Mouse (Mus musculus): ENCODE results near the gene Padi1.

Gene Padi1

DNA sequence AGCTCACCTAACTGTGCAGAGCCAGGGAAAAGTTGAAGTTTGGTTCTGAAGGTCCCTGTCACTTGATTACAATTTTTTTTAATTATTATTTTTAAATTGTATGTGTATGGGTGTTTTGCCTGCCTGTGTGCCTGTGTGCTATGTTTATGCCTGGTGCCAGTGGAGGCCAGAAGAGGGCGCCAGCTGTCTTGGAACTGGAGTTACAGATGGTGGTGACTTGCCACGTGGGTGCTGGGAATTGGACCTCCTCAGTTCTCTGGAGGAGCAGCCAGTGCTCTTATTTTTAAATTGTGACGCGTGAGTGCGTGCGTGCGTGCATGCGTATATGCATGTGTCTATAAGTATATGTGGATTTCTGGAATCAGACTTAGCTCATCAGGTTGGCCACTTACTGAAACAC, 28.2 kb downstream of the Padi1 start:
- DNase-seq (ENCODE audit: extremely low spot score, low read depth, low spot score): no peak

DNA sequence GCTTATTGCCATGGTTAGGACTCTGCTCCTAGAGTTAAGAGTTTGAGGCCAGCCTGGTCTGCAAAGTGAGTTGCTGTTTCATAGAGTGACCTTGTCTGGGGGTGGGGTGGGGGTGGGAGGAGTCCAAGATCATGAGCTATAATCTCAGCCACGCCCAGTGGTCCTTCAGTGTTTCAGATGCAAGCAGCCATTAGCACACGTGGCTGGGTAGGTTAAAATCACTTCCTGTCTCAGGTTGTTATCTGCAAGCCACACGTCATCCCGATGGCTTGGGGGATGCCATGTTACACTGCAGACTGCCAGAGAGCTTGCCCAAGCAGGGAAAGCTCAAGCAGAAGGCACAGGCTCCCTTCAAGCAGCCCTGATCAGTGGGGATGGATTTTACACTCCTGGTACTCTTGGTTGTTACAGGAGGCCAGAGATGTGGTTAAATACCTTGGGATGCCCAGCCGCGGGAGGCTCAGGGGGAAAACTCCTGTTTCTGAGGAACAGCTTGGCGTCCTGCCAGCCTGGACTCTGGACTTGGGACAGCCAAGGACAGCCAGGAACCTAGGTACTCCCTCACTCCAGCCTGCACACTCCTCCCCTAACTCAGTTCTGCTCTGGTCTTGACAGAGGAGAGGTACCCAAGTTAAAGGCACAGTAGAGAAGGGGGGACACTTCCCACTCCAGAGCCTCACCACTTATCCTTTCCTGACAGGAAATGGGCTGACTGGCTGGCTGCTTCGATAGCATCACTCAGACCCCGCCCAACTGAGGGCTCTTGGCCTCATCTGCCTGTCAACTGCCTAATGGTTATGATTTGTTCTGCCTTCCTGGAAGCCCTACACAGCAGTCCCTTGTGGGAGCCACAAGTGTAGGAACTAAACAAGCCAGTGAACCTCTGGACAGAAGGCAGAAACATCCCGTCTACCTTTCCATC, 29.3 kb downstream of the Padi1 start:
- DNase-seq (ENCODE audit: extremely low spot score, low read depth, low spot score): no peak

DNA sequence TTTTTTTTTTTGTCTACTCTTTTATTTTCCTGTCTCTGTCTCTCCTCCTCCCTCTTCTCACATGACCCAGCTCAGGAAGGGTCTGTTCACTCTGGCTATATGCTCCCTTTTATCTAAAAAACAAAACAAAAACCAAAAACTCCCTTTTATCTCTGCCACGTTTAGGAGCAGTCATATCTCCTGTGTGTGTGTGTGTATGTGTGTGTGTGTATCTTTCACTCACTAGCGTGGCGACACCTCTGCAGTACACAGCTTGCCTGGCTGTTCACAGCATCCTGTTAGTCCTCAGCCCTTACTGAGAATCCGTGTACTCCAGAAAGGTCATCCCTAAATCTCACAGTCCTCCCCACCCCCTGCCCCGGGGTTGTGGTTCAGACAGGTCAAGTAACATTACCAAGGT, 30.1 kb downstream of the Padi1 start:
- no peak for DNase-seq (ENCODE audit: extremely low spot score, low read depth, low spot score)

DNA sequence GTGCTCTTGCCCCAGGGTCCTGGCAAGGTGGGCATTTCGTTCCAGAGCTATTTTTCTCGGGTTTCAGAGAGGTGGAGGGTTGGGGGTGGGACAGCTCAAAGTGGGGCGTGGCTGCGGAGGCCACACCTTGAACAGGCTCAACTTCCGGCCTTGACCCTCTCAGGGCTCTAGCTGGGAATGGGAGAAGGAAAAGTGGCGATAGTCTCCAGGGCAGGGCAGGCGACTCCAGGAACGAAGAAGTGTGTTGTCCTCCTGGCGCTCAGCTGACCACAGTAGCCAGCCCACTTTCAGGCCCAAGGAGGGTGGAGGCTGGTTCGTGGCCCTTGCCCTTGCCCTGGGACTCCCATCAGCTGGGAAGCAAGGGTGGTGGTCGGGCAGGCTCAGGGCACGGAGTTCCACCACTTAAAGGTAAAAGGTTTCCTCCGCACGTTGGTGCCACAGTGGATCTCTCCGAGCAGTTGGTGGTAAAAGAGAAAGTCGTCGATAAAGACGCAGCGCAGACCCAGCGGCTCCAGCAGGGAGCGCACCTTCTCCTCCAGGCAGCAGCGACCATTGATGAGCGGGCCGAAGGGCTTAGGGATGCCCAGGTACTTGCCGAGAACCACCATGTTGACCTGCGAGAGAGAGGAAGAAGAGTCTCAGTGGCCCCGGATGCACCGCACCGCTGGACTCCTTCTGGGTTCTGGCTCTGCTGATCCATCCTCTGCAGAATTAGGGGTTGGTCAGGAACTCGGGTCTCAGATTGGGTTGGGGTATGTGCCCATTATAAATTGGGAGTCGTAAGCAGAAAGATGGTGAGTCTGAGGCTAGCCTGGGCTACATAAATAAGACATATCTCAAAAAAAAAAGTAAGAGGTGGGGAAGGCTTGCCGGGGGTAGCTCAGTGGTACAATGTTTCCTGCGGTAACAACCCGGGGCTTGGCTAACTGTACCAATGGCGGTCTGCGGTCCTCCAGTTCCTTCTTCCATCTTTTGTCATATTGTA, 31.0 kb downstream of the Padi1 start:
- DNase-seq (ENCODE audit: extremely low spot score, low read depth, low spot score): peak; percentile 41

DNA sequence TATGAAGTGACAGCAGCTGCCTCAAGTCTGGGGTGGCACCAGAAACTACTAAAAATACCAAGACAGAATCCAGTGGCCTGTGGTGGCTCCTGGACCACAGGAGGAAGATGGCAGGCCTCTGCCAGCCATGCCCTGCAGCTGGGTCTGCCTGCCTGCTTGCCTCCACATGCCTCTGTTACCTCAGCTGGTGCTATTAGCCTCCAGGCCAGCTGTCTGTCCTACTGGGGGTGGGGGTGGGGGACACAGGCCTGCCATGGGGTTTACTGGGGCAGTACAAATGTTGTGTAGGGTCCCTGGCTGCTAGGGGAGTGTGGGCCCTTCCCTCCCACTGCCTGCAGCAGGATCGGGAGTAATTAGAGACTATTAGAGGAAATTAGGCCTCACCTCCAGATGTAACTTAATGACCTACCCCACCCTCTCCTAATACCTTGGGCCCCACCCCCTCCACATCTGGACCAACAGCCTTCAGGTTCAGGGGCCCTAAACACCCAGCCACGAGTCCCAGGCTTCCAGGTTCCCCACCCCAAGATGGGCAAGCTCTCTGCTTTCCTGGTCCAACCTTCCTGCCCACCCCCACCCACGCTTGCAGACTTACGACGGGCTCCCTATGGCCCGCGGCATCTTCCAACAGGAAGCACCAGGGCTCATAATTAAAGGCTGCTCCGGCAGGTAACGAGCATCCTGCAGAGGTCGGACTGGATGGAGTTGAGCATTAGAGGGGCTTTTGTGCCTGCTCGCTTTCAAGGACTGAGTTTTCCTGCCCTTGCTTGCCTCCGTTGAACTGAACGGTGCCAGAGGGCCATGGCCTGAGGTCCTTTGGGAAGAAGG, 32.0 kb downstream of the Padi1 start:
- peak; percentile 20 for DNase-seq (ENCODE audit: extremely low spot score, low read depth, low spot score)

DNA sequence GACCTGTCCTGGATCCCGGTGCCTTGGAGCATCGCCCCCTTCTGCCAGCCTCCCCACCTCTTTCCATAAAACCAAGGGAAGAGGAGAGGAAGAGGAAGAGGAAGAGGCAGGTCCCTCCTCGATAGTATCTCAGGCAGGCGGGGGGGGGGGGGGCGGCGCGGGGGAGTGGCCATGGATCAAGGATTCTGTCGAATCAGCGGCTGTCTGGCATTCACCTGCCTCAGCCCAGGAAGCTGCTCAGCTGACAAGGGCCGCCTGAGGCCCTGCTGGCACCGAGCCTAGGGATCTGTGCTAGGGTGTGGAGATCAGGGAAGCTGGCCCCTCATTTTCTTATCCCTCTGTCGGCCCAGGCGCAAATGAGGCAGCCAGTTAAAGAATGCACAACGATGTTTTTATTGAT, 33.0 kb downstream of the Padi1 start:
- DNase-seq (ENCODE audit: extremely low spot score, low read depth, low spot score): no peak

DNA sequence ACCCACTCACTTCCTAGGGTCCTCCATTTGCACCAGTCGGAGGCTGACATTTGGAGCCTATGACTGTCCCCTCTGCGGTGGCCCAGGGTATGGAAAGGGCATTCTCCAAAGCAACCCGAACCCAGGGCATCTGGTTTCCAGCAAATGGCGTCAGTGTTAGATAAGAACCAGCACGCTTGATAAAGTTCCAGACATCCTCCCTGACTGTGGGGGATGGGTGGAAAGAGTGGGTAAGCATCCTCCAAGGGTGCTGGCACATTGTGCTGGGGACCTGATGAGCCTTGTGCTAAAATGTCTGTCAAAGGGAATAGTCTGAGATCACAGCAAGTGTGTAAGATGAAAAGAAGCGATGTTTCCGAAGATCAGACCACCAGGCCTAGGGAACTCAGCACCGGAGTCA, 33.4 kb downstream of the Padi1 start:
- no peak for DNase-seq (ENCODE audit: extremely low spot score, low read depth, low spot score)

DNA sequence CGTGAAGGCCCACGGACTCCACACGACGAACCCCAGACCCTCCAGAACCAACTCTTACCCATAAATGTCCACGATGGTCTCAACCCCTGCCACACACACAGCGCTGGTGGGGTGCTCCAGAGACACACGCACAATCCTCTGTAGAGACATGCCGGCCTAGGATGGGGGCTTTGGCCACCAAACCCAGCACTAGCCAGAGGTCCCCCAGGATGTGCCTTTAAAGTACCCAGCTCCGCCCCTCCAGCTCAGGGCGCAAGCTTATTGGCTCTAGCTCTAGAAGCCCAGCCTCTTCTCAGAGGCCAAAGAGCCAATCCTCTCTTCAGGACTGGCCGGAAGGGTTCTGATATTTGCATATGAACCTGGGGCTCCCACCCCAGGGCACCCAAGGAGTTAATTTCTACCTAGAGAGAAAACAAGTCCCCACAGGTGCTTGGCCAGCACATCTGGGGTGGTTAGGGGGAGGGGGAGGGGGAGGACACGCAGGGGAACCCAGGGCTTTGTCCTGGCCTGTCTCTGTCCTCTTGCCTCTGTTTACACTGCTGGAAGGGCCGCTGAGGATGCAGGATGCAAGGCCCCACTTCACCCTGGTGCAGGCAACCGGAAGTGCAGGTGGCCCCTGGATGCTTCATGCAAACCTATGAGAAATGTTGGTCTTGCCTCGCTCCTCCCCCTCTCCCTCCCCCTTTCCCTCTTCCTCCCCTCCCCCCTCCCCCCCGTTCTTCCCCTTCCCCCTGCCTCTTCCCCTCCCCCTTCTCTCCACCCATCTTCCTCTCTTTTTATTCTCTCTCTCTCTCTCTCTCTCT, 34.9 kb downstream of the Padi1 start, which contains the start of gene Padi3:
Gene Padi3, minus strand, starts transcription at position 191 of the 803 bp plus-strand sequence.
- DNase-seq (ENCODE audit: extremely low spot score, low read depth, low spot score): no peak

DNA sequence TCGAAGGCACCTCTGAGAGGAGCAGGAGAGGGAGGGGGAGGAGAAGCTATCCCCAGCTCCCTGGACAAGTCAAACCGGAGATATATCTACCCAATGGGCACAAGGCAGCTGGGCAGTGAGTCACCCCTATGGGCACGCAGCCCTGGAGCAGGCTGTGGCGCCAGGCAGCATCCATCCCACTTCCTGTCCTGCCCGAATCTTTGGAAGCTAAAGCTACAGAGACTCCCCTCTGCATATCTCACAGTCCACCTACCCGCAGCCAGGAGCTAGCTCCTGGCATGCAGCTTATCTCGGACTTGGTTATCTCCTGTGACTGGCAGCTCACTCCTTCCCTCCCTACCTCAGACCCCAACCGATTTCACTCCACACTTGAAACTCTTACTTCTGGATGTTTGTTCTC, 36.5 kb downstream of the Padi1 start:
- DNase-seq (ENCODE audit: extremely low spot score, low read depth, low spot score): no peak

DNA sequence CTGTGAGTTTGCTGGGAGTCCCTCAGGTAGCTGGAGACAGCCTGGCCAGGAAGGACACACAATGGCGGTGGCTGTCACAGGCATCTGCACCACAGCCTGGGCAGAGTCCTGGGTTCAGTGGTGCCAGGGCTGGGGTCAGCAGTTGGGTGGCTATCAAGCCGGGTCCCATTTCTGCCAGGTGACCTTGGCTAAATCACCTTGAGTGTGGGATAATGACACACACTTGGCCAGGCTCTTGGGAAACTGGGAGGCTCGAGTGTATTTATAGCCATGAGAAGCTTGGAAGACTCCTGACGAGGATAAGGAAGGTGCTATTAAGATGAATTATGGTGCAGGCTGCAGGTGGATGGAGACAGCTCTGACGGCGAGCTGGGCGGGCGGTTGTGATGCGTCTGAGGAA, 41.0 kb downstream of the Padi1 start:
- no peak for DNase-seq (ENCODE audit: extremely low spot score, low read depth, low spot score)

DNA sequence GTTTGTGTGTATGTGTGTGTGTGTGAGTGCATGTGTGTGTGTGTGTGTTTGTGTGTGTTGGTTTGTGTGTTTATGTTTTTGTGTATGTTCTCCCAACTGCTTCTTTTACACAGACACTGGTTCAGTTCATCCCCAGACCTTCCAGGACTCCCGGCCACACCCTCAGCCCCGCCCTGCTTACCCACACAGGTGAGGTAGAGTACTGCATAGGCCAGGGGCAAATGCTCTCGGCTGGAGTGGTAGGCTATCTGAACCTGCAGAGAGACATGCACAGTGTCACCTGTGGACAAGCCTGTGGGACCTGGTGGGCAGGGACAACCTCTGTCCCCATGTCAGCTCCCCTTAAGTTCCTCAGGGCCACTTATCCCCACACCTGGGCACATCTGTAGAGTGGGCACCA, 44.2 kb downstream of the Padi1 start:
- DNase-seq (ENCODE audit: extremely low spot score, low read depth, low spot score): no peak

DNA sequence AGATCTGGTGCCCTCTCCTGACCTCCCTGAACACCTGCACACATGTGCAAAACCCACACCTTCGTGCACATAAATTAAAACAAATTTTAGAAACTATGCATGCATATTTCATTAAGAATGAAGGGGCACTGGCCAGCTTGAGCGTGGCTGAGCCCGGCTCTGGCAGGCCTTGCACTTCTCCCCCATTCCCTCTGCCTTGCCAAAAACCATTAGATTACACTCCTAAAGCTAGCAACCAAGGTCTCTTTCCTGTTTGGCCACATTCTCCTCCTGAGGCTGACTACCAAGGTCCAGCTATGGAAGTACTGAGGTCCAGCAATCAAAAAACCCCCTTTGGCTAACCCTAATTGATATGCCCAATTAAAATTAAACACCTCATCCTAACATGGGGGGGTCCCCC, 48.8 kb downstream of the Padi1 start:
- DNase-seq (ENCODE audit: extremely low spot score, low read depth, low spot score): no peak

DNA sequence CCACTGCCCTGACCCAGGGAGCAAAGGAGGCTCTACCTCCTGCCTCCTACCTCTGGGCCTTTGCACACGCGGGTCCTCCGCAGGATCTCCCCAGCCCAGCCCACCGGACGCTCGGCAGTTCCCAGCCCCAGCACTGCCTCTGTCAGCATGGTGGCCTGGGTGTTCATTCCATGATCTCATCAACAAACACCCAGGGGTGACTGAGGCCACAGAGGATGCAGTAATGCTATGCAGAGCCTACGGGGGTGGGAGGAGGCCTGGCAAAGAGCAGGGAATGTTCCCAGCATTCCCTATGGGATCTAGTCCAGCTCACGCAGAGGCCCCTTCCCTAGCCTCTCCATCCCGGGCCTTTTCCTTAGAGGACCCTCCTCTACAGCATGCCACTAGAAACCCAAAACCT, 50.9 kb downstream of the Padi1 start:
- no peak for DNase-seq (ENCODE audit: extremely low spot score, low read depth, low spot score)

DNA sequence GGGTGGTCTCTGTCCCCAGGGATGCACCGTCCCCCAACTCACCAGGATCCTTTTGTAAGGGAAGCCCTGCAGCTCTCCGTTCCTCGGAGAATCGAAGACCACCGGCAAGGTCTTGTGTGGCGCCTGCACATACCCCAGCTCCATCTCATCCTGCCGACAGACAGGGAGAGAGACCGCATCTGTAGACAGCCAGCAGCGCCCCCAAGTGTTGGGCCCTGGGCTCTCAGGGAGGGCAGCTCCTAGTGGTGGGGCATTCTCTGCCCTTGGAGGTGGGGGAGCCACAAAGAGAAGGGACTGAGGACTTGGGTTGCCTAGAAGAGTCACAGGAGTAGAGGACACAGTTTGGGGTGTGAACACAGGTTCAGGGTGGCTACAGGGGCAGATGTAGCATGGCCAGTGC, 51.8 kb downstream of the Padi1 start:
- no peak for DNase-seq (ENCODE audit: extremely low spot score, low read depth, low spot score)

DNA sequence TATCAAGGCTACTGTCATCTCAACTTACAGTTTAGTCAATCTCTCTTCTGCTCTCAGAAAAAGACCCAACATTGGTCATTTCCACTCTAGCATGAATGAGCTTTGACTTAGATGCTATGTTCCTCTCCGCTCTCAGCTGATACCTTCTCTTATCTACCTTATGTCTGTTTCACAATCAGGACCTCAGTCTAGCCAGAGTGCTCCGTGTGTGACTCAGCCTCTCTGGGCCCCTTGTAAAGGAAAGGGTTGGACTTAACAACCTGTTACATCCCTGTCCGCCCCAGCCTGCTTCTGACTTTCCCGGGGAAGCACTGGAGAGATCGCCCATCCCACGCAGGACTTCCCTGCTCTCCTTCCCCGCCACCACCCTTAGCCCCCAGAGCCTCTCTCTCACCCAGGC, 53.0 kb downstream of the Padi1 start:
- no peak for DNase-seq (ENCODE audit: extremely low spot score, low read depth, low spot score)

DNA sequence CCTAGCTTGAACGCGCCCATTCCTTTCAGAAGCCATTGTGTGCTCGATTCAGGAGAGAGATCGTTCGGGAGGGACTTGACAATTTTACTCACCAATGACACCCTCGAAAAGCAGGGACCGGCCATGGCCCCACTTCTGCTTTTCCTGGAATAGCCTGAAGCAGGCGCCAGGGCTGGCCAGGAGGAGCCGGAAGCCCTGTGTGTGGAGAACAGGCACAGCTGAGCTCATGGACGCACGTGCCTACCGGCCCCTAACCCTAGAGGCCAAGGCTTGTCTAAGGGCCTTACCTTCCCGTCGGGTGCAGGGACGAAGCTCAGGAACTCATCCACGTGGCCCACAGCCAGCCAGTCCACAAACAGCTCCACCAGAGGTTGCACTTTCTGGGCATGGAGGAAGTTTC, 54.5 kb downstream of the Padi1 start:
- DNase-seq (ENCODE audit: extremely low spot score, low read depth, low spot score): no peak

DNA sequence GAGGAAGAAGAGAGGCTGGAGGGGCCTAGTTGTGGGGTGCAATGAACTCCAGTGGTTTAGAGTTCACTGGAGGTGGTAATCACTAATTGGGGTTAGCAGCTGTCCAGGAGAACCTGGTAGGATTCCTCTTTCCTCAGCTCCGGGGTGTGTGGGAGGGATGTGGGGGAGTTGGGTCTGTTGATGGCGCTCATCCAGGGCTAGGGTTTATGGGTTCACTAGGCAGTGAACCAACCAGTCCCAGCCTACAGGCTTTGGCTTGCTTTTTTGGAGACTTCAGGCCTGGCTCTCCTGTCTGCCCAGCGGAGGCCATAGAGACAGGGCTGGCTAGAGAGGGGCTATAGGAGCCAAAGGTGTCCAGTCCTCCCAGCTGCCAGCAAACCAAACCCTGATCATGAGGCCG, 55.6 kb downstream of the Padi1 start:
- no peak for DNase-seq (ENCODE audit: extremely low spot score, low read depth, low spot score)

DNA sequence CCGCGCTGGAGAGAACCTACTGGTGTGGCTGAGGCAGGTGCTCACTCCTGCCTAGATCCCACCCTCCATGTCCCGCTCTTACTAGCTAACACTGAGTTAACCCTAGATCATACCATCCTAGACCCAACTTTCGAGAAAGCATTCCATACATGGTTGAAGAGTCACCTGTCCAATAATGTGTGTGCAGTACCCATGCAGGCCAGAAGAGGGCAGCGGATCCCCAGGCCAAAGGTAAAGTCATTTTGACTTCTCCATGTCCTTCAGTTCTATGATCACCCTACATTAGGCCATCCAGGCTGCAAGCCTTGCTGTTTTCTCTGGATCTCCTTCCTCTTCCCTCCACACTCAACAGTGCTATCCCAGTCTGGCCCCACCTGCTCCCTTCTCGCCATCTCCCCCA, 56.6 kb downstream of the Padi1 start:
- DNase-seq (ENCODE audit: extremely low spot score, low read depth, low spot score): peak; percentile 50

DNA sequence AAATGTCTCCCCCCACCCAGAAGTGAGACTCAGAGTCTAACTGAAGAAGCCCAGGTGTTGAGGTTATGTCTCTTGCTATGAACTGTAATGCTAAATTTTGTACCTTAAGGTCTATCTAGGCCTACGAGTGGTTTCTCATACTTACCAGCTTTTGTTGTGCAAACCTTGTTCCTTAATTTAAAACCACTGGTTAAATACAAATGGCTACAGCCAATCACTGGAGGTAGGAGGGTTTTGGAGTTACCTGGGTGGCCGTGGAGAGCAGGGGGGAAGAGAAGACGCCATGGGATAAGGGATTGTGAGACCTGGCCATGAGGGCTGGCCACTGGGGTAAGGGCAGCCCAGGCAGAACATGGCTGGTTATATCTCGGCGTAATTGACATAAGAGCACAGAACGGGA, 57.3 kb downstream of the Padi1 start:
- no peak for DNase-seq (ENCODE audit: extremely low spot score, low read depth, low spot score)

DNA sequence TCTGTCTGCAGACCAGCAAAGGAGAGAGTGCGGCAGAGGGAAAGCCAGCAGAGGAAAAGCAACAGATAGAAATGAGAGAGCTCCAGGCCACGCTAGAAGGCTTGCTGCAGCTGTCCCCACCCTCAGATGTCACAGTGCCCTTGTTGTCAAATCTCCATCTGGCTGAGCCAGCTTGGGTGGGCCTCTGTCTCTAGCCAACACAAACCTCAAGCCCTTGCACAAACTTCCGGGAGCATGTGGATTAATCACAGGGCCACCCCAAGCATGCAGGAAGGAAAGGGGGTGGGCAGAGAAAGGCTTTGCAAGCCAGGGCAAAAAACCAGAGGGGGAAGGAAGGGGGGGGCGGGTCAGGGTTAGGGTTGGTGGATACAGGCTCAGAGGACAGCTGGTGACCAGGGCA, 58.2 kb downstream of the Padi1 start:
- no peak for DNase-seq (ENCODE audit: extremely low spot score, low read depth, low spot score)

All from hindlimb bud, embryonic 11.5 days (tissue).